Mouse (Mus musculus) heart, embryonic 10.5 days (tissue): ENCODE results near the gene Flt3. TPM values are rescaled to one million over a fixed set of nuclear protein-coding genes. Genes with fewer than 3 reads are reported as not detected.
A peak's percentile ranks its signal among the peaks of the same experiment; 100 is the strongest.

Source experiments
- DNase-seq: peaks from one replicate; pipeline ENCODE4 v3.0.0-alpha.2; 2017; ENCODE audit warnings: low spot score
- H3K27ac ChIP-seq: fragments of 300-500 bp; sonication (generic); 2 replicates; pipeline ENCODE4 v1.5.1; 2016; ENCODE audit warnings: mild to moderate bottlenecking
- H3K27me3 ChIP-seq: fragments of 300-500 bp; sonication (generic); 2 replicates; pipeline ENCODE4 v1.6.1; 2016; ENCODE audit warnings: mild to moderate bottlenecking; ENCODE audit not compliant: poor library complexity, insufficient read depth, severe bottlenecking
- H3K36me3 ChIP-seq: fragments of 300-500 bp; sonication (generic); 2 replicates; pipeline ENCODE4 v1.6.1; 2016; ENCODE audit warnings: mild to moderate bottlenecking, moderate library complexity
- H3K4me1 ChIP-seq: fragments of 300-500 bp; sonication (generic); 2 replicates; pipeline ENCODE4 v1.6.1; 2016; ENCODE audit warnings: mild to moderate bottlenecking
- H3K4me3 ChIP-seq: fragments of 300-500 bp; sonication (generic); 2 replicates; pipeline ENCODE4 v1.5.1; 2016; ENCODE audit warnings: mild to moderate bottlenecking, moderate library complexity
- H3K9me3 ChIP-seq: fragments of 300-500 bp; sonication (generic); 2 replicates; pipeline ENCODE4 v1.6.1; 2016; ENCODE audit warnings: mild to moderate bottlenecking, moderate library complexity
- WGBS: fragments of 180-500 bp; shearing (Covaris S2); methylation state at CpG from one replicate; pipeline ENCODE4 v1.1.7; 2016; 5-methylcytosine and 5-hydroxymethylcytosine counted together
- polyA plus RNA-seq: library from polyadenylated mRNA; unstranded; fragments of >200 nt; fragmentation: Nextera tagmentation; extraction: Ambion mirVana; gene quantifications from 2 replicates; pipeline ENCODE4 v1.2.1, GENCODE M21; 2016

Gene Flt3
- polyA plus RNA-seq: 0.04 TPM in 1 of 2 replicates, not detected in the other

GRCm38 (mm10) chr5:147399843-147400504, at the start of gene Flt3:
Flt3 (minus strand) TSS chr5:147400489.
- Histone ChIP-seq H3K36me3 (no peaks in the 10 kb centered on the region), H3K9me3 (no peaks in the 10 kb centered on the region), H3K4me1 (peaks cover 13% of the 10 kb centered on the region), H3K27ac (no peak within 1 kb of the TSS; the same call in 1 of the 2 replicates), H3K4me3 (peak within 1 kb of the TSS; percentile 61), H3K27me3 (peaks cover 52% of the 10 kb centered on the region)
- no peak for DNase-seq
- WGBS: 1% methylated on average over 56 of the region's 56 CpGs

GRCm38 (mm10) chr5:147448933-147449332, 48.6 kb upstream of the Flt3 start:
- WGBS: 84% methylated on average over 4 of the region's 4 CpGs
- no peak overlapping the region for H3K4me3 ChIP-seq
- no peak overlapping the region for H3K27ac ChIP-seq
- H3K36me3 ChIP-seq: peaks cover 16% of the 10 kb centered on the region
- no peaks in the 10 kb centered on the region for H3K27me3 ChIP-seq
- no peak for DNase-seq
- peaks cover 28% of the 10 kb centered on the region for H3K4me1 ChIP-seq
- H3K9me3 ChIP-seq: no peaks in the 10 kb centered on the region

GRCm38 (mm10) chr5:147448526-147448925, 48.2 kb upstream of the Flt3 start:
- peaks cover 28% of the 10 kb centered on the region for H3K4me1 ChIP-seq
- no peak overlapping the region for H3K27ac ChIP-seq
- no peaks in the 10 kb centered on the region for H3K27me3 ChIP-seq
- no peaks in the 10 kb centered on the region for H3K9me3 ChIP-seq
- DNase-seq: no peak
- H3K4me3 ChIP-seq: no peak overlapping the region
- H3K36me3 ChIP-seq: peaks cover 13% of the 10 kb centered on the region
- 66% methylated on average over 4 of the region's 4 CpGs for WGBS

GRCm38 (mm10) chr5:147445252-147445651, 45.0 kb upstream of the Flt3 start:
- no peaks in the 10 kb centered on the region for H3K36me3 ChIP-seq

GRCm38 (mm10) chr5:147444757-147445156, 44.5 kb upstream of the Flt3 start:
- WGBS: 86% methylated on average over 2 of the region's 2 CpGs
- Histone ChIP-seq H3K4me3 (no peak overlapping the region), H3K9me3 (no peaks in the 10 kb centered on the region), H3K27me3 (no peaks in the 10 kb centered on the region), H3K27ac (no peak overlapping the region), H3K36me3 (no peaks in the 10 kb centered on the region), H3K4me1 (peaks cover 34% of the 10 kb centered on the region)
- DNase-seq: no peak

More at GRCm38 (mm10) chr5:147445252-147445651, 45.0 kb upstream of the Flt3 start:
- no peak for DNase-seq
- WGBS: 81% methylated on average over 4 of the region's 4 CpGs
- Histone ChIP-seq H3K4me3 (no peak overlapping the region), H3K27ac (no peak overlapping the region), H3K27me3 (no peaks in the 10 kb centered on the region), H3K4me1 (peaks cover 34% of the 10 kb centered on the region), H3K9me3 (no peaks in the 10 kb centered on the region)

GRCm38 (mm10) chr5:147444298-147444697, 44.0 kb upstream of the Flt3 start:
- no peaks in the 10 kb centered on the region for H3K9me3 ChIP-seq
- no peaks in the 10 kb centered on the region for H3K27me3 ChIP-seq
- H3K4me3 ChIP-seq: no peak overlapping the region
- WGBS: 71% methylated on average over 6 of the region's 6 CpGs
- no peak for DNase-seq
- no peaks in the 10 kb centered on the region for H3K36me3 ChIP-seq
- no peak overlapping the region for H3K27ac ChIP-seq
- H3K4me1 ChIP-seq: peaks cover 34% of the 10 kb centered on the region

GRCm38 (mm10) chr5:147442741-147443140, 42.5 kb upstream of the Flt3 start:
- DNase-seq: no peak
- H3K27ac ChIP-seq: no peak overlapping the region
- no peaks in the 10 kb centered on the region for H3K27me3 ChIP-seq
- no peaks in the 10 kb centered on the region for H3K9me3 ChIP-seq
- H3K4me1 ChIP-seq: peaks cover 37% of the 10 kb centered on the region
- H3K36me3 ChIP-seq: no peaks in the 10 kb centered on the region
- H3K4me3 ChIP-seq: no peak overlapping the region
- 76% methylated on average over 4 of the region's 4 CpGs for WGBS

- Histone ChIP-seq H3K27me3 (no peaks in the 10 kb centered on the region), H3K4me1 (peaks cover 33% of the 10 kb centered on the region), H3K4me3 (no peak overlapping the region), H3K27ac (no peak overlapping the region), H3K36me3 (no peaks in the 10 kb centered on the region), H3K9me3 (no peaks in the 10 kb centered on the region)
- DNase-seq: no peak
- 57% methylated on average over 1 of the region's 1 CpGs for WGBS
These were observed 41.7 kb upstream of the Flt3 start for GRCm38 (mm10) chr5:147441979-147442378.

- WGBS: 62% methylated on average over 3 of the region's 3 CpGs
- Histone ChIP-seq H3K4me3 (no peak overlapping the region), H3K4me1 (peaks cover 27% of the 10 kb centered on the region), H3K27me3 (no peaks in the 10 kb centered on the region), H3K36me3 (0 out of 2 replicates have a peak, but pooled peaks cover 4% of the 10 kb centered on the region), H3K9me3 (no peaks in the 10 kb centered on the region), H3K27ac (no peak overlapping the region)
- DNase-seq: no peak
These were observed 40.8 kb upstream of the Flt3 start for GRCm38 (mm10) chr5:147440996-147441507.

- Histone ChIP-seq H3K4me3 (no peak overlapping the region), H3K36me3 (peaks cover 11% of the 10 kb centered on the region; the same call in 1 of the 2 replicates), H3K27ac (no peak overlapping the region), H3K9me3 (no peaks in the 10 kb centered on the region), H3K4me1 (peaks cover 42% of the 10 kb centered on the region), H3K27me3 (no peaks in the 10 kb centered on the region)
- WGBS: 84% methylated on average over 5 of the region's 5 CpGs
- no peak for DNase-seq
These were observed 36.2 kb upstream of the Flt3 start for GRCm38 (mm10) chr5:147436491-147436890.

GRCm38 (mm10) chr5:147435751-147436150, 35.5 kb upstream of the Flt3 start:
- Histone ChIP-seq H3K9me3 (no peaks in the 10 kb centered on the region), H3K27me3 (no peaks in the 10 kb centered on the region), H3K27ac (no peak overlapping the region), H3K4me3 (no peak overlapping the region), H3K4me1 (peaks cover 42% of the 10 kb centered on the region), H3K36me3 (peaks cover 11% of the 10 kb centered on the region; the same call in 1 of the 2 replicates)
- 74% methylated on average over 2 of the region's 2 CpGs for WGBS
- no peak for DNase-seq

- 69% methylated on average over 4 of the region's 4 CpGs for whole genome bisulfite sequencing
- H3K9me3 ChIP-seq: no peaks in the 10 kb centered on the region
- H3K27ac ChIP-seq: no peak overlapping the region
- H3K27me3 ChIP-seq: no peaks in the 10 kb centered on the region
- H3K36me3 ChIP-seq: peaks cover 11% of the 10 kb centered on the region; the same call in 1 of the 2 replicates
- no peak for DNase-seq
- peaks cover 42% of the 10 kb centered on the region for H3K4me1 ChIP-seq
- H3K4me3 ChIP-seq: no peak overlapping the region
These were observed 34.9 kb upstream of the Flt3 start for GRCm38 (mm10) chr5:147435224-147435623.

GRCm38 (mm10) chr5:147432927-147433326, 32.6 kb upstream of the Flt3 start:
- peaks cover 40% of the 10 kb centered on the region for H3K4me1 ChIP-seq
- WGBS: 88% methylated on average over 8 of the region's 8 CpGs
- H3K27ac ChIP-seq: no peak overlapping the region
- H3K4me3 ChIP-seq: no peak overlapping the region
- H3K9me3 ChIP-seq: no peaks in the 10 kb centered on the region
- peaks cover 11% of the 10 kb centered on the region; the same call in 1 of the 2 replicates for H3K36me3 ChIP-seq
- H3K27me3 ChIP-seq: no peaks in the 10 kb centered on the region
- no peak for DNase-seq
